Mouse (Mus musculus) heart, embryonic 12.5 days (tissue): ENCODE data around the gene Zdhhc14. TPM values are rescaled to one million over a fixed set of nuclear protein-coding genes. Genes with fewer than 3 reads are reported as not detected.

Experiments used
- ATAC-seq: fragments of 200-750 bp; cut with Nextera tagmentation; 2 replicates; pipeline ENCODE4 v1.8.0; 2017; ENCODE audit warnings: moderate TSS enrichment, moderate library complexity; ENCODE audit not compliant: insufficient number of reproducible peaks, low FRiP score
- H3K27ac ChIP-seq: fragments of 300-500 bp; sonication (generic); 2 replicates; pipeline ENCODE4 v1.5.1; 2016; ENCODE audit warnings: mild to moderate bottlenecking, moderate library complexity; ENCODE audit not compliant: poor library complexity, severe bottlenecking
- H3K27me3 ChIP-seq: fragments of 300-500 bp; sonication (generic); replicated peaks from 2 replicates; pipeline ENCODE4 v1.6.1; 2016; ENCODE audit warnings: mild to moderate bottlenecking, moderate library complexity
- H3K36me3 ChIP-seq: fragments of 300-500 bp; sonication (generic); 2 replicates; pipeline ENCODE4 v1.6.1; 2016; ENCODE audit warnings: mild to moderate bottlenecking, moderate library complexity
- H3K4me1 ChIP-seq: fragments of 300-500 bp; sonication (generic); replicated peaks from 2 replicates; pipeline ENCODE4 v1.6.1; 2016; ENCODE audit warnings: mild to moderate bottlenecking
- H3K4me2 ChIP-seq: fragments of 300-500 bp; sonication (generic); 2 replicates; pipeline ENCODE4 v1.6.1; 2016; ENCODE audit warnings: mild to moderate bottlenecking, moderate library complexity
- H3K4me3 ChIP-seq: fragments of 300-500 bp; sonication (generic); 2 replicates; pipeline ENCODE4 v1.5.1; 2016; ENCODE audit warnings: mild to moderate bottlenecking
- H3K9ac ChIP-seq: fragments of 300-500 bp; sonication (generic); 2 replicates; pipeline ENCODE4 v1.6.1; 2016; ENCODE audit warnings: mild to moderate bottlenecking, moderate library complexity
- H3K9me3 ChIP-seq: fragments of 300-500 bp; sonication (generic); replicated peaks from 2 replicates; pipeline ENCODE4 v1.6.1; 2016; ENCODE audit warnings: mild to moderate bottlenecking, moderate library complexity
- WGBS: fragments of 180-500 bp; shearing (Covaris S2); methylation state at CpG from one replicate; pipeline ENCODE4 v1.1.7; 2016; 5-methylcytosine and 5-hydroxymethylcytosine counted together
- polyA plus RNA-seq: library from polyadenylated mRNA; unstranded; fragments of >200 nt; fragmentation: Nextera tagmentation; extraction: Ambion mirVana; gene quantifications from 2 replicates; pipeline ENCODE4 v1.2.1, GENCODE M21; 2016

Gene Zdhhc14
- polyA plus RNA-seq, 1 experiment from 2014 or later: 1.6 TPM

GRCm38 (mm10) chr17:5506553-5506952, 14.2 kb downstream of the Zdhhc14 start:
- no peaks in the 10 kb centered on the region for H3K36me3 ChIP-seq
- H3K9me3 ChIP-seq: no peaks in the 10 kb centered on the region
- no peak overlapping the region for H3K27ac ChIP-seq
- H3K4me3 ChIP-seq: no peak overlapping the region
- H3K4me2 ChIP-seq: peak overlapping the region; percentile 41
- 31% methylated on average over 7 of the region's 7 CpGs for WGBS
- peaks cover 35% of the 10 kb centered on the region for H3K4me1 ChIP-seq
- H3K9ac ChIP-seq: no peak overlapping the region
- no peaks in the 10 kb centered on the region for H3K27me3 ChIP-seq
- ATAC-seq: peak; percentile 68

GRCm38 (mm10) chr17:5506988-5507387, 14.6 kb downstream of the Zdhhc14 start:
- Histone ChIP-seq H3K9me3 (no peaks in the 10 kb centered on the region), H3K36me3 (no peaks in the 10 kb centered on the region), H3K4me3 (no peak overlapping the region), H3K4me2 (peak overlapping the region; percentile 43), H3K4me1 (peaks cover 37% of the 10 kb centered on the region), H3K27ac (0 out of 2 replicates have a peak overlapping the region, but pooled peaks have one; percentile 1), H3K27me3 (no peaks in the 10 kb centered on the region), H3K9ac (no peak overlapping the region)
- peak; percentile 91 for ATAC-seq
- WGBS: 21% methylated on average over 5 of the region's 5 CpGs

- Histone ChIP-seq H3K27ac (no peak overlapping the region), H3K9me3 (no peaks in the 10 kb centered on the region), H3K27me3 (no peaks in the 10 kb centered on the region), H3K4me2 (no peak overlapping the region), H3K4me3 (no peak overlapping the region), H3K9ac (no peak overlapping the region), H3K36me3 (no peaks in the 10 kb centered on the region), H3K4me1 (peaks cover 37% of the 10 kb centered on the region)
- WGBS: 81% methylated on average over 4 of the region's 4 CpGs
- no peak for ATAC-seq
Measured at GRCm38 (mm10) chr17:5508030-5508429, 15.7 kb downstream of the Zdhhc14 start.

GRCm38 (mm10) chr17:5510564-5510963, 18.2 kb downstream of the Zdhhc14 start:
- Histone ChIP-seq H3K9me3 (no peaks in the 10 kb centered on the region), H3K27ac (no peak overlapping the region), H3K36me3 (no peaks in the 10 kb centered on the region), H3K9ac (no peak overlapping the region), H3K27me3 (no peaks in the 10 kb centered on the region), H3K4me3 (no peak overlapping the region), H3K4me2 (no peak overlapping the region), H3K4me1 (peaks cover 29% of the 10 kb centered on the region)
- 66% methylated on average over 9 of the region's 9 CpGs for WGBS
- ATAC-seq: no peak

GRCm38 (mm10) chr17:5511724-5512123, 19.4 kb downstream of the Zdhhc14 start:
- Histone ChIP-seq H3K9ac (no peak overlapping the region), H3K4me1 (peaks cover 26% of the 10 kb centered on the region), H3K36me3 (no peaks in the 10 kb centered on the region), H3K27me3 (0 out of 2 replicates have a peak, but pooled peaks cover 3% of the 10 kb centered on the region), H3K27ac (no peak overlapping the region), H3K4me2 (no peak overlapping the region), H3K9me3 (no peaks in the 10 kb centered on the region), H3K4me3 (no peak overlapping the region)
- WGBS: 67% methylated on average over 6 of the region's 6 CpGs
- ATAC-seq: no peak

- 0 out of 2 replicates have a peak, but pooled peaks cover 3% of the 10 kb centered on the region for H3K27me3 ChIP-seq
- H3K9me3 ChIP-seq: peaks cover 5% of the 10 kb centered on the region
- no peak overlapping the region for H3K4me2 ChIP-seq
- ATAC-seq: no peak
- no peaks in the 10 kb centered on the region for H3K4me1 ChIP-seq
- no peak overlapping the region for H3K4me3 ChIP-seq
- H3K9ac ChIP-seq: no peak overlapping the region
- H3K36me3 ChIP-seq: no peaks in the 10 kb centered on the region
- H3K27ac ChIP-seq: no peak overlapping the region
- WGBS: 86% methylated on average over 10 of the region's 10 CpGs
Measured at GRCm38 (mm10) chr17:5519466-5519865, 27.1 kb downstream of the Zdhhc14 start.

- WGBS: 82% methylated on average over 13 of the region's 13 CpGs
- Histone ChIP-seq H3K4me2 (no peak overlapping the region), H3K9me3 (peaks cover 5% of the 10 kb centered on the region), H3K4me1 (no peaks in the 10 kb centered on the region), H3K27ac (no peak overlapping the region), H3K27me3 (0 out of 2 replicates have a peak, but pooled peaks cover 3% of the 10 kb centered on the region), H3K4me3 (no peak overlapping the region), H3K9ac (no peak overlapping the region), H3K36me3 (no peaks in the 10 kb centered on the region)
- ATAC-seq: no peak
Measured at GRCm38 (mm10) chr17:5519910-5520592, 27.7 kb downstream of the Zdhhc14 start.

GRCm38 (mm10) chr17:5521532-5521931, 29.2 kb downstream of the Zdhhc14 start:
- H3K27ac ChIP-seq: no peak overlapping the region
- ATAC-seq: no peak
- no peaks in the 10 kb centered on the region for H3K27me3 ChIP-seq
- H3K4me2 ChIP-seq: no peak overlapping the region
- H3K9ac ChIP-seq: no peak overlapping the region
- H3K4me1 ChIP-seq: no peaks in the 10 kb centered on the region
- WGBS: 63% methylated on average over 1 of the region's 1 CpGs
- peaks cover 5% of the 10 kb centered on the region for H3K9me3 ChIP-seq
- no peaks in the 10 kb centered on the region for H3K36me3 ChIP-seq
- no peak overlapping the region for H3K4me3 ChIP-seq

GRCm38 (mm10) chr17:5529552-5529951, 37.2 kb downstream of the Zdhhc14 start:
- H3K4me1 ChIP-seq: 0 out of 2 replicates have a peak, but pooled peaks cover 2% of the 10 kb centered on the region
- H3K27ac ChIP-seq: no peak overlapping the region
- no peak overlapping the region for H3K4me3 ChIP-seq
- H3K9ac ChIP-seq: no peak overlapping the region
- H3K36me3 ChIP-seq: no peaks in the 10 kb centered on the region
- 78% methylated on average over 6 of the region's 6 CpGs for WGBS
- ATAC-seq: no peak
- H3K27me3 ChIP-seq: 0 out of 2 replicates have a peak, but pooled peaks cover 3% of the 10 kb centered on the region
- no peaks in the 10 kb centered on the region for H3K9me3 ChIP-seq
- H3K4me2 ChIP-seq: no peak overlapping the region

- WGBS: 35% methylated on average over 5 of the region's 5 CpGs
- no peaks in the 10 kb centered on the region for H3K9me3 ChIP-seq
- H3K4me3 ChIP-seq: no peak overlapping the region
- H3K9ac ChIP-seq: no peak overlapping the region
- no peak overlapping the region for H3K4me2 ChIP-seq
- H3K27ac ChIP-seq: no peak overlapping the region
- ATAC-seq: no peak
- 0 out of 2 replicates have a peak, but pooled peaks cover 2% of the 10 kb centered on the region for H3K4me1 ChIP-seq
- H3K36me3 ChIP-seq: no peaks in the 10 kb centered on the region
- H3K27me3 ChIP-seq: 0 out of 2 replicates have a peak, but pooled peaks cover 3% of the 10 kb centered on the region
Measured at GRCm38 (mm10) chr17:5532816-5533215, 40.5 kb downstream of the Zdhhc14 start.

GRCm38 (mm10) chr17:5535357-5535756, 43.0 kb downstream of the Zdhhc14 start:
- 25% methylated on average over 4 of the region's 4 CpGs for WGBS
- H3K4me3 ChIP-seq: no peak overlapping the region
- no peak for ATAC-seq

More at GRCm38 (mm10) chr17:5535357-5535756, 43.0 kb downstream of the Zdhhc14 start:
- H3K36me3 ChIP-seq: no peaks in the 10 kb centered on the region
- H3K9me3 ChIP-seq: no peaks in the 10 kb centered on the region
- H3K27ac ChIP-seq: no peak overlapping the region
- H3K9ac ChIP-seq: no peak overlapping the region
- H3K4me2 ChIP-seq: no peak overlapping the region
- H3K27me3 ChIP-seq: peaks cover 7% of the 10 kb centered on the region; the same call in 1 of the 2 replicates
- H3K4me1 ChIP-seq: 0 out of 2 replicates have a peak, but pooled peaks cover 2% of the 10 kb centered on the region
